Mouse (Mus musculus) liver, embryonic 15.5 days (tissue): ENCODE measurements around the gene 9530068E07Rik. TPM values are rescaled to one million over a fixed set of nuclear protein-coding genes. Genes with fewer than 3 reads are reported as not detected.
"Not testable (repeated sequence)": the region's sequence is repeated elsewhere in the genome, so short reads cannot be mapped to it uniquely, and the experiment has no call there.

Experiments used
- ATAC-seq: fragments of 200-750 bp; cut with Nextera tagmentation; 2 replicates; pipeline ENCODE4 v1.8.0; 2017; ENCODE audit warnings: moderate number of reproducible peaks, mild to moderate bottlenecking, moderate library complexity; ENCODE audit not compliant: insufficient read depth
- H3K27ac ChIP-seq: fragments of 300-500 bp; sonication (generic); replicated peaks from 2 replicates; pipeline ENCODE4 v1.5.1; 2015; ENCODE audit warnings: mild to moderate bottlenecking, inconsistent platforms
- H3K27me3 ChIP-seq: fragments of 300-500 bp; sonication (generic); 2 replicates; pipeline ENCODE4 v1.6.1; 2015; ENCODE audit warnings: mild to moderate bottlenecking, inconsistent platforms
- H3K36me3 ChIP-seq: fragments of 300-500 bp; sonication (generic); replicated peaks from 2 replicates; pipeline ENCODE4 v1.6.1; 2015; ENCODE audit warnings: moderate library complexity, mild to moderate bottlenecking, inconsistent platforms
- H3K4me1 ChIP-seq: fragments of 300-500 bp; sonication (generic); replicated peaks from 2 replicates; pipeline ENCODE4 v1.6.1; 2015; ENCODE audit warnings: inconsistent platforms
- H3K4me2 ChIP-seq: fragments of 300-500 bp; sonication (generic); 2 replicates; pipeline ENCODE4 v1.6.1; 2015; ENCODE audit warnings: moderate library complexity, mild to moderate bottlenecking, inconsistent platforms
- H3K4me3 ChIP-seq: fragments of 300-500 bp; sonication (generic); replicated peaks from 2 replicates; pipeline ENCODE4 v1.5.1; 2015; ENCODE audit warnings: mild to moderate bottlenecking, inconsistent platforms
- H3K9ac ChIP-seq: fragments of 300-500 bp; sonication (generic); 2 replicates; pipeline ENCODE4 v1.6.1; 2015; ENCODE audit warnings: moderate library complexity, mild to moderate bottlenecking, inconsistent platforms
- H3K9me3 ChIP-seq: fragments of 300-500 bp; sonication (generic); replicated peaks from 2 replicates; pipeline ENCODE4 v1.6.1; 2016; ENCODE audit warnings: inconsistent platforms
- WGBS: fragments of 180-500 bp; shearing (Covaris S2); methylation state at CpG from one replicate; pipeline ENCODE4 v1.1.7; 2015; ENCODE audit warnings: mixed read lengths; ENCODE audit not compliant: insufficient replicate concordance; 5-methylcytosine and 5-hydroxymethylcytosine counted together
- polyA plus RNA-seq: library from polyadenylated mRNA; unstranded; fragments of >200 nt; fragmentation: Nextera tagmentation; extraction: Ambion mirVana; gene quantifications from 2 replicates; pipeline ENCODE4 v1.2.1, GENCODE M21; 2015

The 9530068E07Rik gene
- polyA plus RNA-seq, result 55.4 and 58.7 TPM in 2 replicates

DNA sequence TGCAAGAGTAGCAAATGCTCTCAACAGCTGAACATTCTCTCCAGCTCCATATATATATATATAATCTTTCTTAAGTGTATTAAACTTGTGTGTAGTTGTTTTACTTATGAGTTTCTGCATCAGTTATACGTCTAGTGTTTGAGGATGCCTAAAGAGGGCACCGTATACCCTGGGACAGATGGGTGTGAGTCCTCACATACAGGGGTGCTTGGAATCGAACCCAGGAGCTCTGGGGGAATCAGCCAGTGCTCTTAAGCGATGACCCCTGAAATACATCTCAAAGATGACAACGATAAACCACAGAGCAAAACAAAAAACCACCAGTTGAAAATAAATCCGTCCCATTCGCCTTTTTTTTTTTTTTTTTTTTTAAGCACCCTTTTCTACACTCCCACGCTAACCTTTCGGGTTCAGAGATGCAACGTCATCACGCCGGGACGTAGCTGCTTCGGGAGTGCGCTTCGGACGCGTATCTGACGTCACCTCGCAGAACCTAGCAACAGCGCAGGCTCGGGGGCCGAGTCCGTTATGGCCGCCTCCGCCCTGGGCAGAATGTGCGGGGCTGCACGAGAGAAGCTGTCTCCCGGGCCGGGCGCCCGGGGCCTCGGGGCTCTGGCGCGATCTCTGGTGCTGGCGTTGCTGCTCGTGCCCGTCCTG, at the start of gene 9530068E07Rik:
Gene 9530068E07Rik (plus strand): TSS at position 489 of the 657 bp plus-strand sequence.
- H3K36me3 ChIP-seq, result 0 out of 2 replicates have a peak, but pooled peaks cover 2% of the 10 kb centered on the region
- H3K4me3 ChIP-seq, result peak within 1 kb of the TSS; percentile 97
- no peaks in the 10 kb centered on the region for H3K9me3 ChIP-seq
- peak within 1 kb of the TSS; percentile 87 for H3K27ac ChIP-seq
- peak; percentile 91 for ATAC-seq
- H3K4me1 ChIP-seq, result peaks cover 46% of the 10 kb centered on the region
- H3K27me3 ChIP-seq, result no peaks in the 10 kb centered on the region
- H3K9ac ChIP-seq, result peak within 1 kb of the TSS; percentile 92
- 1% methylated on average over 38 of the region's 38 CpGs for WGBS
- peak within 1 kb of the TSS; percentile 78 for H3K4me2 ChIP-seq

DNA sequence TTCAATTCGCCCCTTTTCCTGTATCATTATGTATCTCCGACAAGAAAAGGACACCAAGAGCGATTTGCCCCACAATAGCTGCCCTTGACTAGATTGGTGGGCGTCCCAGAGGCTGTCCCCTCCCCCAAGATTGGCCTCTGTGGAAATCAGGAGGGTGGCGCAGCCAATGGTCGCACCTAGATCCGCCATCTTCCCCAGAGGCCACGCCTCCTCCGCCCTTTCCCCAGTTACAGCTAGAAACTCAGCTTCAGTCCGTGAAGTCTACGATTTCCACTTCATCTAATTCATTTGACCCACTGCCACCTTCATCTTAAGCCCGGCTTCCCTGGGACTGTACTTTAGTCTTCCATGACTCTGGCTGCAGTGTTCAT, 49.6 kb upstream of the 9530068E07Rik start:
- Histone ChIP-seq H3K27me3 (no peaks in the 10 kb centered on the region), H3K4me3 (peak overlapping the region; percentile 43), H3K9me3 (no peaks in the 10 kb centered on the region), H3K27ac (peak overlapping the region; percentile 26; the same call in 1 of the 2 replicates), H3K9ac (0 out of 2 replicates have a peak overlapping the region, but pooled peaks have one; percentile 18), H3K4me1 (peaks cover 40% of the 10 kb centered on the region), H3K36me3 (no peaks in the 10 kb centered on the region), H3K4me2 (peak overlapping the region; percentile 68)
- 1% methylated on average over 12 of the region's 12 CpGs for WGBS
- ATAC-seq, result no peak

DNA sequence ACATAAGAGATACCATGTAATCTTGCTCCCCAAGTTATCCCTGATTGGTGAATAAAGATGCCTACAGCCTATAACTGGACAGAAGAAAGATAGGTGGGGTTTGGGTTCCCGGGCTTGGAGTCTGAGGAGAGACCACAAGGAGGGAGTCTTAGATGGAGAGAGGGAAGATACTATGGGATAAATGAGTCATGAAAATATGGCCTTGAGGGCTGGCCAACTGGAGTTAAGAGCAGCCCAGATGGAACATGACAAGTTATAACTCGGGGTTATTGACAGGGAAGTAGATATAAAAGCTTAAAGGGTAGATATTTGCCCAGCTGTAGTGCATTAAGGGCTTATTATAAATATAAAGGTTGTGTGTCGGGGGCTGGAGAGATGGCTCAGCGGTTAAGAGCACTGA, 48.1 kb upstream of the 9530068E07Rik start:
- Histone ChIP-seq H3K4me1 (peaks cover 45% of the 10 kb centered on the region), H3K27me3 (no peaks in the 10 kb centered on the region), H3K9me3 (no peaks in the 10 kb centered on the region), H3K4me2 (no peak overlapping the region), H3K36me3 (no peaks in the 10 kb centered on the region), H3K9ac (no peak overlapping the region), H3K4me3 (no peak overlapping the region), H3K27ac (no peak overlapping the region)
- 59% methylated on average over 4 of the region's 4 CpGs for WGBS
- ATAC-seq, result no peak

DNA sequence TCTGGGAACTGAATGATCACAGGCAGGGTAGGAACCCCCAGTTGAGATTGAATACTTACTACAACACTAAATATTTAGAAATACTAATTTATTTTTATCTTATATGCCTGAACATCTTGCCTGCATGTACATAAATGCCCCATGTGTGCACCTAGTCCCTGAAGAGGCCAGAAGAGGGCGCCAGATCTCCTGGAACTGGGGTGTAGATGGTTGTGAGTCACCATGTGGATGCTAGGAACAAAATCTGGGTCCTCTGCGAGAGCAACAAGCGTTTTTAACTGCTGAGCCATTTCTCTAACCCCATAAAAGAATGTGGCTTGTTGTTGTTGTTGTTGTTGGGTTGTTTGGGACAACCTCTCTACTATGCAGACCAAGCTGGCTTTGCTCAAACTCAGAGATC, 47.5 kb upstream of the 9530068E07Rik start:
- Histone ChIP-seq H3K27ac (no peak overlapping the region), H3K4me1 (peaks cover 45% of the 10 kb centered on the region), H3K9me3 (no peaks in the 10 kb centered on the region), H3K36me3 (no peaks in the 10 kb centered on the region), H3K4me3 (no peak overlapping the region), H3K27me3 (no peaks in the 10 kb centered on the region), H3K4me2 (no peak overlapping the region), H3K9ac (no peak overlapping the region)
- WGBS, result 55% methylated on average over 3 of the region's 3 CpGs
- no peak for ATAC-seq

DNA sequence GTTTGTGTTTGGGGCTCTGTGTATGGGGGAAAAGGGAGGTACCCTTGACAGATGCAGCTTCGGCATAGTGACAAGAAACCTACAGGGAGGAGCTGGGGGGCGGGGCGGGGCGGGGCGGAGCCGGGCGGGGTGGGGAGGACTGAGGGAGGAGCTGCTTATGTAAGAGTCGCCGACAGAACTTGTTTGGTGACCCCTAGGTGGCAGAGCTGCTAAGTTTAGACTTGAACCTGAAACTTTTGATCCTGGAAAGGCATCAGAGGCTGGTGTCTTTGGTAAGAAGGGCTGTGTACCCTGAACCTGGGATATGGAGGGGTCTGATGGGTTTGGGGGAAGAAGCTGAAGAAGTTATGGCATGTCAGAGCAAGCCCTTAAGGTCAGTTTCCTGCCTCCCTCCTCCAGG, 45.3 kb upstream of the 9530068E07Rik start:
- Histone ChIP-seq H3K4me3 (no peak overlapping the region), H3K27ac (peak overlapping the region; percentile 61; the same call in 1 of the 2 replicates), H3K36me3 (no peaks in the 10 kb centered on the region), H3K27me3 (no peaks in the 10 kb centered on the region), H3K4me1 (peaks cover 33% of the 10 kb centered on the region), H3K4me2 (peak overlapping the region; percentile 43), H3K9ac (peak overlapping the region; percentile 37), H3K9me3 (no peaks in the 10 kb centered on the region)
- under 1% methylated on average over 9 of the region's 9 CpGs for WGBS
- peak; percentile 73 for ATAC-seq

DNA sequence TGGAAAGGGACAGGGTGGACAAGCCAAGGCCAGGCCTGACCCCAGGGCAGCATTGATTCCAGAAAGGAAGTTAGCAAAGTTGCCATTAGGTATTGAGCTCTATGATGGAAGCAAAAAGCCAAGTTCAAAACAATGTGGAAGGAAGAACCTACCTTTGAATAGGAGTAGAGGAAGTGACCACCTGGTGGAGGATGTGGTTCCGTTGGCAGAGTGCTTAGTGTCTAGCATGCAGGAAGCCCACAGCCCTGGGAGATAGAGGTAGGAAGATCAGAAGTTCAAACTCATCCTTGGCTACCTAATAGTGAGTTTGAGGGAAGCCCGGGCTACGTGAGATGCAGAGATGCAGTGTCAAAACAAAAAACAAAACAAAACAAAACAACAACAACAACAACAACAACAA, 44.0 kb upstream of the 9530068E07Rik start:
- Histone ChIP-seq H3K4me3 (no peak overlapping the region), H3K4me1 (peaks cover 23% of the 10 kb centered on the region), H3K9ac (no peak overlapping the region), H3K9me3 (no peaks in the 10 kb centered on the region), H3K27ac (no peak overlapping the region), H3K27me3 (no peaks in the 10 kb centered on the region), H3K36me3 (no peaks in the 10 kb centered on the region), H3K4me2 (no peak overlapping the region)
- 84% methylated on average over 3 of the region's 3 CpGs for WGBS
- no peak for ATAC-seq

DNA sequence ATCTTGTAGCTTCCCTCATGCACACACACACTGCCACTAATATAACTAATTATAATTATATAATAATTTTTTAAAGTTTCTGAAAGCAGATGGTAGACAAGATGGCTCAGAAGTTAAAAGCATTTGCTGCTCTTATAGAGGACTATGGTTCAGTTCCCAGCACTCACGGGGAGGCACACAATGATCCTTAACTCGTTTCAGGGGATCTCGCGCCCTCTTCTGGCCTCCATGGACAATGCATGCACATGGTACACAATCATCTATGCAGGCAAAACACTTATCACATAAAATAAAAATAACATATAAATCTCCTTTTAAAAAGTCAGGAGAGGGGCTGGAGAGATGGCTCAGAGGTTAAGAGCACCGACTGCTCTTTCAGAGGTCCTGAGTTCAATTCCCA, 41.6 kb upstream of the 9530068E07Rik start:
- no peaks in the 10 kb centered on the region for H3K27me3 ChIP-seq
- no peak overlapping the region for H3K9ac ChIP-seq
- H3K4me1 ChIP-seq, result peaks cover 32% of the 10 kb centered on the region
- no peak overlapping the region for H3K27ac ChIP-seq
- no peaks in the 10 kb centered on the region for H3K9me3 ChIP-seq
- no peaks in the 10 kb centered on the region for H3K36me3 ChIP-seq
- no peak overlapping the region for H3K4me2 ChIP-seq
- no peak for ATAC-seq
- 73% methylated on average over 5 of the region's 5 CpGs for WGBS
- no peak overlapping the region for H3K4me3 ChIP-seq

DNA sequence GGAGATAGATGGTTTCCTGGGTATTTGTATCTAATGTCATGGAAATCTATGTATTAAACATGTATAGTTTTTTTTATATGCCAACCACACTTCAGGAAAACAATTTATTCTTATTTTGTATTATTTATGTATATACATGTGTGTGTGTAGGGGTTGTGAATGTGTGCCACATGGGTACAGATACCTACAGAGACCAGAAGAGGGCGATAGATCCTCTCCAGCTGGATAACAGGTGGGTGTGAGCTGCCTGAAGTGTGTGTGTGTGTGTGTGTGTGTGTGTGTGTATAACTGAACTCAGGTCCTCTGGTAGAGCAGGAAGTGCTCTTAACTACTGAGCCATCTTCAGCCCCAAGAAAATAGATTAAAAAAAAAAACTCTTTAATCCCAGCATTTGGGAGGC, 40.6 kb upstream of the 9530068E07Rik start:
- Histone ChIP-seq H3K36me3 (no peaks in the 10 kb centered on the region), H3K27ac (no peak overlapping the region), H3K27me3 (no peaks in the 10 kb centered on the region), H3K4me1 (peaks cover 34% of the 10 kb centered on the region), H3K4me3 (no peak overlapping the region), H3K9ac (no peak overlapping the region), H3K9me3 (no peaks in the 10 kb centered on the region), H3K4me2 (no peak overlapping the region)
- 70% methylated on average over 1 of the region's 1 CpGs for WGBS
- ATAC-seq, result no peak

DNA sequence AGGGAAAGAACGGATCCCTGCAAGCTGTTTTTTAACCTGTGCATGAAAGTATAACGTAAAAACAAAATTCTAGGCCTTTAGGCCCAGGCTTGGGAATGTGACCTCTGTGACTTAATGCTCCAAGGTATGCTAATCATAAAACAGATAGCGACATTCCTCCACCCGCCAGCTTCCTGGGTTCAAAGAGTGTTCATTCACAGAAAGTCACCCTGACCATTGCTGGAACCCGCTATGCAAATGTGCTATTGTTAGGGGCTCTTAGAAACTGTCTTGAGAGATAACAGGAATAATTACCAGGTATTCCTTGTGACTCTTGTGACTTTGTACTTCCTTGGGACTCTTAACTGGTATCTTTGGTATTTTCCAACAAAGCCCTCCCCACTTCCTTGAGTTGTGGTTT, 39.1 kb upstream of the 9530068E07Rik start:
- not testable (repeated sequence) for H3K4me3 ChIP-seq, H3K9ac ChIP-seq, H3K36me3 ChIP-seq, H3K4me2 ChIP-seq, H3K9me3 ChIP-seq, H3K27me3 ChIP-seq, ATAC-seq, H3K27ac ChIP-seq
- peaks cover 30% of the 10 kb centered on the region for H3K4me1 ChIP-seq
- WGBS, result 77% methylated on average over 5 of the region's 5 CpGs

DNA sequence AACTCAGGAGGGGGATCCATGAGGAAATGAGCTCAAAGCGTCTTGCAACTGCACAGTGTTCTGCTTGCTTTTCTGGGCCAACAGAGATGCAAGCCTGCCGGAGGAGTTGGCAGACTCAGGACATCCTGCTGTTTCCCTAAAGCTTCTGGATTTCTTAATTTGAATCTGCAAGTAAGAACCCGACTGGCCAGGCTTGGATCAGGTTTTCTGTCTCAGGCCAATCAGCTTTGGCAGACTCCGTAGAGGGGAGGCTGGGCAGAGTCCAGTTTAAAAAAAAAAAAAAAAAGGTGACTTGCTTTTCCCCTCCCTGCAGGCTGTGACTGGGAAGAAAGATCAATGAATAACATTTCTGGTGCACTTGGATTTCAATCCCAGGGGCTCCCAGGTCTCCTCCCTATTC, 37.7 kb upstream of the 9530068E07Rik start:
- Histone ChIP-seq H3K4me1 (peaks cover 41% of the 10 kb centered on the region), H3K4me3 (0 out of 2 replicates have a peak overlapping the region, but pooled peaks have one; percentile 9), H3K27me3 (no peaks in the 10 kb centered on the region), H3K27ac (peak overlapping the region; percentile 52), H3K9ac (no peak overlapping the region), H3K9me3 (no peaks in the 10 kb centered on the region), H3K36me3 (no peaks in the 10 kb centered on the region), H3K4me2 (0 out of 2 replicates have a peak overlapping the region, but pooled peaks have one; percentile 14)
- WGBS, result 58% methylated on average over 4 of the region's 4 CpGs
- ATAC-seq, result no peak

DNA sequence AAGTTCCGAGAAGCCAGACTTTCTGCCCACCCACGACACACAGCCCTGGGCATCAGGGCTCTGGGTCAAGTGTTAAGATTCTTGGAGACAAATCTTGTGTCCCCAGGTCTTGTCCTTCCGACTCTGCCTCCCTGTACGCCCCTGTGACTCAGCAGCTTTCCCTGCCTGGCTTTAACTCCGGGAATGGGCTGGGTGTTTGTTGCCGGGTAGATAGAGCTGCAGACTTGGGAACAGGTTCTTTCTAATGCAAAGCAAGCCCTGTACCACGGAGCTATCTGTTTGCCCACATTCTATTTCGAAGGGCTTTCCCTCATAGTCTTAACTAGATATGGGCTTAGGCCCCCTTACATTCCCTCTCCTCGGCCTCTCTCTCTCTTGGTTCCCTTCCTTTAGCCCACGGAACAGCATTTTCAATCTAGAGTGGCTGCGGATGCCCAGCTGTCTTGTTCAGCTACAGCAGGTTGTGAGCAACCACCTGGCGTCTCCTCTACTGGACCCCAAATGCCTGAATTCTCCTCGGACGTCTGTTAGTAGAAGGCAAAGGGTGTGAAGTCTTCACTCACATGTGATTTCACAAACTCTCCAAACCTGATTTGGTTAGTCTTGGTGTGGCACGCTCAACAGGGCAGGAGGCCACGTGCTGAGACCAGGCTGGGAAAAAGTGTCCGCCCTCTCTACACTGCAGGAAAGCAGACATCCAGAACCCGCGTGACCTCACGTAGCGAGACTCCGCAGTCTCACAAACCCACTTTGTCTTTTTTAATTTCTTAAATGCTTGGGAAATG, 36.4 kb upstream of the 9530068E07Rik start:
- WGBS, result 10% methylated on average over 22 of the region's 22 CpGs
- ATAC-seq, result peak; percentile 20; the same call in 1 of the 2 replicates

More for the DNA sequence above, 36.4 kb upstream of the 9530068E07Rik start:
- no peaks in the 10 kb centered on the region for H3K27me3 ChIP-seq
- H3K9ac ChIP-seq, result peak overlapping the region; percentile 94
- H3K4me3 ChIP-seq, result peak overlapping the region; percentile 86
- no peaks in the 10 kb centered on the region for H3K9me3 ChIP-seq
- H3K4me1 ChIP-seq, result peaks cover 55% of the 10 kb centered on the region
- H3K4me2 ChIP-seq, result peak overlapping the region; percentile 96
- H3K27ac ChIP-seq, result peak overlapping the region; percentile 91
- H3K36me3 ChIP-seq, result no peaks in the 10 kb centered on the region
